Comparison of ENCODE assay signal across 8 mouse cellular contexts in genomic region chr8:110846405-110847170, GRCm38 (mm10). TPM values are rescaled to one million over a fixed set of nuclear protein-coding genes. Genes with fewer than 3 reads are reported as not detected.
DNase-seq lines count a peak whose midpoint lies in the region; ATAC-seq lines count a peak whose summit lies in the region.

Gene Cog4, plus strand, starts transcription at chr8:110846600.
Gene Sf3b3, minus strand, starts transcription at chr8:110846787.

- no peaks in the 10 kb centered on the region for H3K9me3 ChIP-seq in heart, embryonic 14.5 days (ENCODE audit: control insufficient read depth, low read length)
- H3K9me3 ChIP-seq in liver, embryonic 13.5 days (replicated peaks): no peaks in the 10 kb centered on the region
- no peaks in the 10 kb centered on the region for H3K9me3 ChIP-seq in stomach, embryonic 16.5 days (replicated peaks; ENCODE audit: control insufficient read depth, low read length)

- H3K4me2 ChIP-seq in heart, embryonic 14.5 days (ENCODE audit: low read length): peak within 1 kb of the TSS; percentile 87
- H3K4me2 ChIP-seq in liver, embryonic 13.5 days: peak within 1 kb of the TSS; percentile 89
- peak within 1 kb of the TSS; percentile 89 for H3K4me2 ChIP-seq in stomach, embryonic 16.5 days (ENCODE audit: low read depth, low read length)

- no peaks in the 10 kb centered on the region for H3K27me3 ChIP-seq in heart, embryonic 14.5 days (ENCODE audit: control insufficient read depth, insufficient read depth, low read length)
- no peaks in the 10 kb centered on the region for H3K27me3 ChIP-seq in liver, embryonic 13.5 days
- no peaks in the 10 kb centered on the region for H3K27me3 ChIP-seq in stomach, embryonic 16.5 days (ENCODE audit: control insufficient read depth, insufficient read depth, low read length)

- H3K9ac ChIP-seq in heart, embryonic 14.5 days (ENCODE audit: low read length): peak within 1 kb of the TSS; percentile 91
- H3K9ac ChIP-seq in liver, embryonic 13.5 days: peak within 1 kb of the TSS; percentile 93
- H3K9ac ChIP-seq in stomach, embryonic 16.5 days (ENCODE audit: low read length): peak within 1 kb of the TSS; percentile 95

- peaks cover 3% of the 10 kb centered on the region; the same call in 1 of the 2 replicates for H3K4me1 ChIP-seq in brown adipose tissue, adult 24 weeks (ENCODE audit: control insufficient read depth, insufficient read depth, insufficient read length, low read length)
- H3K4me1 ChIP-seq in heart, embryonic 14.5 days (ENCODE audit: control insufficient read depth in 2 of 2, insufficient read depth in 2 of 2, low read length in 2 of 2): peaks cover 5 to 19% of the 10 kb centered on the region in 2 experiments
- peaks cover 41% of the 10 kb centered on the region for H3K4me1 ChIP-seq in liver, embryonic 13.5 days (replicated peaks)
- peaks cover 22% of the 10 kb centered on the region for H3K4me1 ChIP-seq in stomach, embryonic 16.5 days (ENCODE audit: control insufficient read depth, insufficient read depth, low read length)

- H3K4me3 ChIP-seq in brown adipose tissue, adult 24 weeks (ENCODE audit: insufficient read depth, low read depth, low read length): peak within 1 kb of the TSS; percentile 80
- H3K4me3 ChIP-seq in heart, embryonic 14.5 days (ENCODE audit: control insufficient read depth in 1 of 2, insufficient read depth in 1 of 2, low read depth in 1 of 2, low read length in 2 of 2): peak within 1 kb of the TSS; percentile 76 to 100
- peak within 1 kb of the TSS; percentile 83 for H3K4me3 ChIP-seq in liver, embryonic 13.5 days (replicated peaks)
- peak within 1 kb of the TSS; percentile 88 for H3K4me3 ChIP-seq in stomach, embryonic 16.5 days (replicated peaks; ENCODE audit: low read length)

- peak; percentile 73 for ATAC-seq in heart, embryonic 14.5 days (ENCODE audit: insufficient number of reproducible peaks, insufficient read depth, low FRiP score, low read depth)
- ATAC-seq in liver, embryonic 13.5 days (ENCODE audit: low read depth): peak; percentile 87
- peak; percentile 90 for ATAC-seq in stomach, embryonic 16.5 days (ENCODE audit: insufficient read depth, low FRiP score)

- DNase-seq in CD4-positive, CD25-positive, alpha-beta regulatory T cell, adult 2 months (ENCODE audit: low read depth, low spot score): peak; percentile 94
- DNase-seq in fibroblast of lung, adult 2 months (ENCODE audit: low read depth): peak; percentile 83
- peak; percentile 90 for DNase-seq in kidney, postnatal 14 days
- DNase-seq in liver, embryonic 13.5 days: peak; percentile 83
- peak; percentile 87 for DNase-seq in neural tube, embryonic 10.5 days (ENCODE audit: extremely low spot score, low spot score)

- H3K36me3 ChIP-seq in heart, embryonic 14.5 days (ENCODE audit: control insufficient read depth, insufficient read depth, low read length): peaks cover 57% of the 10 kb centered on the region
- H3K36me3 ChIP-seq in liver, embryonic 13.5 days: peaks cover 52% of the 10 kb centered on the region
- H3K36me3 ChIP-seq in stomach, embryonic 16.5 days (ENCODE audit: control insufficient read depth, insufficient read depth, low read length): peaks cover 13% of the 10 kb centered on the region; the same call in 1 of the 2 replicates

- WGBS in heart, embryonic 14.5 days: under 1% methylated on average over 53 of the region's 53 CpGs
- WGBS in liver, embryonic 13.5 days (ENCODE audit: insufficient replicate concordance): under 1% methylated on average over 53 of the region's 53 CpGs
- WGBS in stomach, embryonic 16.5 days: under 1% methylated on average over 53 of the region's 53 CpGs

- peak within 1 kb of the TSS; percentile 90 for H3K27ac ChIP-seq in brown adipose tissue, adult 24 weeks (replicated peaks; ENCODE audit: low read depth, low read length)
- H3K27ac ChIP-seq in heart, embryonic 14.5 days (replicated peaks in 1 of 2; ENCODE audit: control insufficient read depth in 1 of 2, insufficient read depth in 1 of 2, low read depth in 2 of 2, low read length in 2 of 2): peak within 1 kb of the TSS; percentile 82 to 87
- peak within 1 kb of the TSS; percentile 83 for H3K27ac ChIP-seq in liver, embryonic 13.5 days
- peak within 1 kb of the TSS; percentile 83 for H3K27ac ChIP-seq in stomach, embryonic 16.5 days (ENCODE audit: low read length)

RNA-seq across cellular contexts. Expression of gene Cog4, which starts in this region (rescaled TPM):
- 52.6 and 53.8 TPM in 2 replicates for polyA plus RNA-seq in brown adipose tissue, adult 24 weeks (2012; ENCODE audit: insufficient read depth, insufficient read length, missing spikeins)
- polyA plus RNA-seq in heart, embryonic 14.5 days (2014; fragmentation: Nextera tagmentation; extraction: Ambion mirVana): 60.2 and 62.0 TPM in 2 replicates
- polyA plus RNA-seq in liver, embryonic 13.5 days (2015; fragmentation: Nextera tagmentation; extraction: Ambion mirVana): 32.0 and 36.5 TPM in 2 replicates
- 70.3 and 71.5 TPM in 2 replicates for polyA plus RNA-seq in stomach, embryonic 16.5 days (2015; fragmentation: Nextera tagmentation; extraction: Ambion mirVana)

RNA-seq across cellular contexts. Expression of gene Sf3b3, which starts in this region (rescaled TPM):
- polyA plus RNA-seq in brown adipose tissue, adult 24 weeks (2012; ENCODE audit: insufficient read depth, insufficient read length, missing spikeins): 8.6 and 13.7 TPM in 2 replicates
- 74.8 and 77.8 TPM in 2 replicates for polyA plus RNA-seq in heart, embryonic 14.5 days (2014; fragmentation: Nextera tagmentation; extraction: Ambion mirVana)
- polyA plus RNA-seq in liver, embryonic 13.5 days (2015; fragmentation: Nextera tagmentation; extraction: Ambion mirVana): 75.4 and 92.7 TPM in 2 replicates
- 128 and 131 TPM in 2 replicates for polyA plus RNA-seq in stomach, embryonic 16.5 days (2015; fragmentation: Nextera tagmentation; extraction: Ambion mirVana)

Comparison
In these comparisons a context has a peak if more than half of its experiments do, and no peak if none do; other contexts are left out.
1. Peak in every context shown above with its lines: DNase-seq, ATAC-seq, H3K4me3 ChIP-seq and H3K27ac ChIP-seq.